Mouse (Mus musculus) limb, embryonic 14.5 days (tissue): Measurements from ENCODE around the gene Pias1. TPM values are rescaled to one million over a fixed set of nuclear protein-coding genes. Genes with fewer than 3 reads are reported as not detected.
A peak's percentile ranks its signal among the peaks of the same experiment; 100 is the strongest.

Experiments
- ATAC-seq: fragments of 200-750 bp; cut with Nextera tagmentation; 2 replicates; pipeline ENCODE4 v1.8.0; 2017; ENCODE audit warnings: low read depth, moderate number of reproducible peaks, moderate TSS enrichment; ENCODE audit not compliant: low FRiP score
- DNase-seq: peaks from one replicate; pipeline ENCODE4 v3.0.0-alpha.2; 2015; ENCODE audit warnings: low spot score
- H3K27ac ChIP-seq: fragments of 300-500 bp; sonication (generic); replicated peaks from 2 replicates; pipeline ENCODE4 v1.5.1; 2014; ENCODE audit warnings: low read depth, mild to moderate bottlenecking, low read length, moderate library complexity, mixed read lengths
- H3K27me3 ChIP-seq: fragments of 300-500 bp; sonication (generic); 2 replicates; pipeline ENCODE4 v1.6.1; 2014; ENCODE audit warnings: low read length, mixed read lengths; ENCODE audit not compliant: control insufficient read depth, insufficient read depth
- H3K36me3 ChIP-seq: fragments of 300-500 bp; sonication (generic); 2 replicates; pipeline ENCODE4 v1.6.1; 2014; ENCODE audit warnings: mild to moderate bottlenecking, low read length, moderate library complexity, mixed read lengths; ENCODE audit not compliant: control insufficient read depth, insufficient read depth
- H3K4me1 ChIP-seq: fragments of 300-500 bp; sonication (generic); 2 replicates; pipeline ENCODE4 v1.6.1; 2014; ENCODE audit warnings: antibody characterized with exemption, low read length, mixed read lengths; ENCODE audit not compliant: control insufficient read depth, insufficient read depth
- H3K4me2 ChIP-seq: fragments of 300-500 bp; sonication (generic); replicated peaks from 2 replicates; pipeline ENCODE4 v1.6.1; 2014; ENCODE audit warnings: low read depth, mild to moderate bottlenecking, low read length, moderate library complexity; ENCODE audit not compliant: severe bottlenecking
- H3K4me3 ChIP-seq: fragments of 300-500 bp; sonication (generic); replicated peaks from 2 replicates; pipeline ENCODE4 v1.5.1; 2014; ENCODE audit warnings: low read length
- H3K9ac ChIP-seq: fragments of 300-500 bp; sonication (generic); 2 replicates; pipeline ENCODE4 v1.6.1; 2014; ENCODE audit warnings: mild to moderate bottlenecking, low read depth, low read length, moderate library complexity; ENCODE audit not compliant: severe bottlenecking
- H3K9me3 ChIP-seq: fragments of 300-500 bp; sonication (generic); 2 replicates; pipeline ENCODE4 v1.6.1; 2016; ENCODE audit warnings: low read length; ENCODE audit not compliant: control insufficient read depth
- POLR2A ChIP-seq: fragments of 200-500 bp; IDR thresholded peaks from 2 replicates; pipeline ENCODE4 v1.8.0; 2012; ENCODE audit warnings: inconsistent platforms, mild to moderate bottlenecking, moderate library complexity, borderline replicate concordance; ENCODE audit not compliant: insufficient read depth, insufficient read length; ENCODE audit errors: extremely low read depth
- WGBS: fragments of 180-500 bp; shearing (Covaris S2); extraction: QIAGEN DNeasy Blood & Tissue Kit; methylation state at CpG from one replicate; pipeline ENCODE4 v1.1.7; 2014; 5-methylcytosine and 5-hydroxymethylcytosine counted together
- polyA plus RNA-seq, 2 experiments: library from polyadenylated mRNA; depleted of rRNA in 1 of 2; stranded (reverse) in 1 of 2; unstranded in 1 of 2; fragments of >200 nt; fragmentation: Nextera tagmentation in 1 of 2; extraction: Ambion mirVana in 1 of 2; gene quantifications; 2 replicates each; pipeline versions ENCODE4 v1.2.1 to v1.2.3; 2012 to 2014

Pias1 gene
- polyA plus RNA-seq, 2 experiments: 33.0 to 52.4 TPM

DNA sequence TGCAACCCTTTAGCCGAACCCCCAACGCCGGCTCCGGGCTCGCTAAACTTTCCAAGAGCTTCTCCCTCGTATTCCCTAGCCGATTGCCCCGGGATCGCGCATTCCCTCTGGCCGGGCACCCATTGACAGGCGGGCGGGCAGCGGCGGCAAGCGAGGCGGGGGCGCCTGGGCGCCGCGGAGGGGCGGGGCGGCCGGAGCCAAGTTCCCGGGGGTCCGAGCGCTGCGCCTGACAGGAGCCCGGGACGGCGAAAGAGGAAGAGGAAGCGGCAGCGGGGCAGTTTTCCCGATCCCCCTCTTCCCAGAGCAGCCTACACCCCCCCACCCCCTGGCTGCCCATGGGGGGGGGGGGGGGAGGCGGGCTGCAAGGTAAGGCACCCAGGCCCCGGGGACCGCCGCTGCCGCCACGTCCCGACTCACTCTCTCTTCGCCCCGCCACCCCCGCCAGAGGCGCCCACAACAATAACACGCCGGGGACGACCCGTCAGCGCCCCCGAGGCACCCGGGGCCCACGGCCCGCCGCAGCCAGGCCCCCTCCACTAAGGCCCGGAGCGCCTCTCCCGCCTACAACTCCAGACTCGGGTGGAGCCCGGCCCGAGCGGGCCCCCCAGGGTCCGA lies 7.5 kb downstream of the Pias1 start:
- no peak; the same call in none of the 2 replicates for ATAC-seq
- under 1% methylated on average over 22 of the region's 63 CpGs for WGBS

DNA sequence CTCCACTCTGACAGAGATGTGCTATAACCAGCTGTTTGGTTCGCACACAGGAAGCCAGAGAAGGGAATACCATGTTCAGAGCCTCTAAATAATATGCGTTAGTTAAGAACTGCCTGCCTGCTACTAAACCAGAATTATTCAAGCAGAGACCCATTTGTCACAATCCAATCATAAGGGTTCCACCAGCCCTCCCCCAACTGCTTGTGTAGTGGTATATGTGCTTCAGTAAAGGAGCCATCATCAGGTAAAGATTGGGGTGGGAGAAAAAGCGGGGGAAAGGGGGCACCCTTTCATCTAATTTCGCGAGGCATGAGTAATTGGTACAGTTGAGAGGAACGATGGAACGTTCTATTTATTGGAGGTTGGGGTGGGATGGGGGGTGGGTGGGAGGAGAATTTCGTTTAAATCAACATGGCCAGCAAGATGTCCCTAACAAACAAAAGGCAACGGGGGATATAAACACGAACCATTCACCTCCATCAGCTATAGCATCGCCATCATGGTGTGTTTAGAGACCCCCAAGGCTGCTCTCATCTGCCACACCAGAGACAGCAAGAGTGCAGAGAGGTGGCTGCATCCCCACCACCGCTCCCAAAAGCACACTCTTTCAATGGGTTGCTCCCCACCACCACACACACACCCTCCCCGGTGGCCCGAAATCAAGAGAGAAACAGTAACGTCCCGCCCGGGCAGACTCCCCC lies 8.1 kb downstream of the Pias1 start:
- no peaks in the 10 kb centered on the region for H3K36me3 ChIP-seq
- no peak for TF ChIP-seq POLR2A
- no peaks in the 10 kb centered on the region for H3K27me3 ChIP-seq
- H3K4me2 ChIP-seq: peak overlapping the region; percentile 81
- 4% methylated on average over 17 of the region's 17 CpGs for WGBS
- H3K4me3 ChIP-seq: peak overlapping the region; percentile 91
- peaks cover 8% of the 10 kb centered on the region for H3K4me1 ChIP-seq
- no peaks in the 10 kb centered on the region for H3K9me3 ChIP-seq
- peak overlapping the region; percentile 19; the same call in 1 of the 2 replicates for H3K27ac ChIP-seq
- ATAC-seq: no peak
- H3K9ac ChIP-seq: peak overlapping the region; percentile 87
- no peak for DNase-seq

More for the DNA sequence above, 7.5 kb downstream of the Pias1 start:
- peak; percentile 8 for DNase-seq
- H3K36me3 ChIP-seq: no peaks in the 10 kb centered on the region
- no peak for TF ChIP-seq POLR2A
- H3K9ac ChIP-seq: peak overlapping the region; percentile 87
- H3K9me3 ChIP-seq: no peaks in the 10 kb centered on the region
- peak overlapping the region; percentile 91 for H3K4me3 ChIP-seq
- peaks cover 8% of the 10 kb centered on the region for H3K4me1 ChIP-seq
- no peaks in the 10 kb centered on the region for H3K27me3 ChIP-seq
- H3K27ac ChIP-seq: peak overlapping the region; percentile 94
- H3K4me2 ChIP-seq: peak overlapping the region; percentile 81

DNA sequence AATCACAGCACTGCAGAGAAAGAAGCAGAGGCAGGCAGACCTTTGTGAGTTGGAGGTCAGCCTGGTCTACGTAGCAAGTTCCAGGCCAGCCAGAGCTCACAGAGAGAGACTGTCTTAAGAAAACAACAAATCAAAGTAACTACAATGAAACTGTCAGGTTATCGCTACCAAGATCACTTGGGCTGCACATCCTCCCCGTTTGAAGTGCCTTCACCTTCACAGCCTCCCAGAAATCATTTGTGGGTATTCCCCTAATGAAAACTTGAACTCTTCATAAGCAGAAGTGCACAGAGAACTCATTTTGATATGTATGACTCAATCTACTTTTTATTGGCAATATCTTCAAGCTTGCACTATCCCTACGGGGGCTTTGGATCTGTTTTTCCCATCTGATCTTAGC lies 10.6 kb downstream of the Pias1 start:
- 53% methylated on average over 4 of the region's 4 CpGs for WGBS
- ATAC-seq: no peak
- Histone ChIP-seq H3K9ac (no peak overlapping the region), H3K27ac (no peak overlapping the region), H3K27me3 (no peaks in the 10 kb centered on the region), H3K36me3 (no peaks in the 10 kb centered on the region), H3K4me2 (no peak overlapping the region), H3K9me3 (no peaks in the 10 kb centered on the region), H3K4me1 (peaks cover 10% of the 10 kb centered on the region), H3K4me3 (no peak overlapping the region)
- no peak for TF ChIP-seq POLR2A
- DNase-seq: no peak

DNA sequence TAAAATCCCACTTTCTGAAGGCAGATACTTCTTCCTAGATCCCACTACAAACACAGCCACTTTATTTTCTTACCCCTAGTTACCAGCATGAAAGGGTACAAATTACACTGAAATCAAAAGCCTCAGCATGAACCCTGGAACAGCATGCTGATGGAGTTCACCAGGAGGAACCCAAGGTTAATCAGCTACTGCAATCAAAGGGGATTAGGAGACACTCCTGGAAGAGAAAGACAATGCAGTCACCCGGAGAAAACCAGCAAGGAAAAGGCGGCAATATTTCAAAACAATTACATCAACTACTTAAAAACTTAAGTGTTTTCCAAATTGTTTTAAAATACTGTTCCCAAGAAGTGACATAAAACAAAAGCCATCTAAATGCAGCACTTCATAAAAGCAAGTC lies 11.9 kb downstream of the Pias1 start:
- Histone ChIP-seq H3K9me3 (no peaks in the 10 kb centered on the region), H3K36me3 (no peaks in the 10 kb centered on the region), H3K4me1 (peaks cover 10% of the 10 kb centered on the region), H3K4me2 (no peak overlapping the region), H3K27me3 (no peaks in the 10 kb centered on the region), H3K27ac (no peak overlapping the region), H3K4me3 (no peak overlapping the region), H3K9ac (no peak overlapping the region)
- TF ChIP-seq POLR2A: no peak
- ATAC-seq (no peak), DNase-seq (no peak)
- WGBS: 39% methylated on average over 2 of the region's 2 CpGs

DNA sequence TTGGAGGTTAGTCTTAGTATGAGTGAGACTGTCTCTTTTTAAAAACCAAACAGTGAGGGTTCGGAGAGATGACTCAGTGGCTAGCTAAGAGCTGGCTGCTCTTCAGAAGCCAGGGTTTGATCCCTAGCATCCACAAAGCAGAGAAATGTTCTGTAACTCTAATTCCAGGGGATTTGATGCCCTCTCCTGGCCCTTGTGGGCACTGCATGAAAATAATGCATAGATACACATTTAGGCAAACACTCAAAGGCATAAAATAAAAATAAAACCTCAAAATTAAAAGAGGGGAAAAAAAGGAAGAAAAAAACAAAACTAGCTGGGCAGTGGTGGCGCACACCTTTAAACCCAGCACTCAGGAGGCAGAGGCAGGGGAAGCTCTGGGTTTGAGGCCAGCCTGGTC lies 13.3 kb downstream of the Pias1 start:
- H3K27ac ChIP-seq: no peak overlapping the region
- no peak for TF ChIP-seq POLR2A
- DNase-seq: no peak
- peaks cover 9% of the 10 kb centered on the region for H3K4me1 ChIP-seq
- H3K36me3 ChIP-seq: no peaks in the 10 kb centered on the region
- ATAC-seq: no peak
- no peak overlapping the region for H3K4me3 ChIP-seq
- WGBS: 97% methylated on average over 2 of the region's 2 CpGs
- no peaks in the 10 kb centered on the region for H3K27me3 ChIP-seq
- H3K9me3 ChIP-seq: no peaks in the 10 kb centered on the region
- no peak overlapping the region for H3K4me2 ChIP-seq
- H3K9ac ChIP-seq: no peak overlapping the region
